Mouse (Mus musculus): ENCODE data around the gene Eif4ebp2.

The Eif4ebp2 gene

DNA sequence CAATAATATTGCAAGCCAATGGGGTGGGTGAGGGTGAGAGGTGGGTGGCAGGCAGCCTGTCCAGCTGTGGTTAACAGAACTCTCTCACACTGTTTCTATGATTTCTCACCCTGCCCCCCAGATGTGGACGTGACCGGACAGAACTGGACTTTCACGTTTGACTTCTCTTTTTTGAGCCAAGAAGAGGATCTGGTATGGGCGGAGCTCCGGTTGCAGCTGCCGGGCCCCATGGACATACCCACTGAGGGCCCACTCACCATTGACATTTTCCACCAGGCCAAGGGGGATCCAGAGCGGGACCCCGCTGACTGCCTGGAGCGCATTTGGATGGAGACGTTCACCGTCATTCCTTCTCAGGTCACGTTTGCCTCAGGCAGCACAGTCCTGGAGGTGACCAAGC lies 29.6 kb downstream of the Eif4ebp2 start:
- in situ Hi-C loops (cut with MboI; ENCODE audit: low sequenced_read_pairs) = no loop called here

GRCm38 (mm10) chr10:61420011-61420410 lies 32.5 kb downstream of the Eif4ebp2 start:
- in situ Hi-C loops (cut with MboI; ENCODE audit: low sequenced_read_pairs) = no loop called here

DNA sequence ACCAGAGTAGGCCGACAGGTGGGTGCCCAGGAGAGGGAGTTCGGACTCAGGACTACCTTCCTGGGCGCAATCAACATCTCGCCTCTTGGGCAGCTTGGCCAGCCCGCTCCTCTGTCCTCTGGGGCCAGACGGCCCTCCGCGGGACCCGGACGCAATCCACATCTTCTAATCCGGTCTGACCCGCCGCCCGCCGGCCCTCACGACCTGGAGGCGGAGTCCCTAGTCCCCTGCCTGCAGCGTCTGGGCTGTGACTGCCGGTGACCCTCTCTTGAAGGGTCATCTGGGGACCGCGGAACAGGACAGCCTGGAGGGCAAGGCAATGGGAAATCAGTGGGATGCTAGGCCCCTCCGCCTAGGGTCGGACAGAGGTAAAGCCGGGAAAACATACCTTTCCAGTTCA lies 33.3 kb downstream of the Eif4ebp2 start:
- in situ Hi-C loops (cut with MboI; ENCODE audit: low sequenced_read_pairs) = no loop called here

DNA sequence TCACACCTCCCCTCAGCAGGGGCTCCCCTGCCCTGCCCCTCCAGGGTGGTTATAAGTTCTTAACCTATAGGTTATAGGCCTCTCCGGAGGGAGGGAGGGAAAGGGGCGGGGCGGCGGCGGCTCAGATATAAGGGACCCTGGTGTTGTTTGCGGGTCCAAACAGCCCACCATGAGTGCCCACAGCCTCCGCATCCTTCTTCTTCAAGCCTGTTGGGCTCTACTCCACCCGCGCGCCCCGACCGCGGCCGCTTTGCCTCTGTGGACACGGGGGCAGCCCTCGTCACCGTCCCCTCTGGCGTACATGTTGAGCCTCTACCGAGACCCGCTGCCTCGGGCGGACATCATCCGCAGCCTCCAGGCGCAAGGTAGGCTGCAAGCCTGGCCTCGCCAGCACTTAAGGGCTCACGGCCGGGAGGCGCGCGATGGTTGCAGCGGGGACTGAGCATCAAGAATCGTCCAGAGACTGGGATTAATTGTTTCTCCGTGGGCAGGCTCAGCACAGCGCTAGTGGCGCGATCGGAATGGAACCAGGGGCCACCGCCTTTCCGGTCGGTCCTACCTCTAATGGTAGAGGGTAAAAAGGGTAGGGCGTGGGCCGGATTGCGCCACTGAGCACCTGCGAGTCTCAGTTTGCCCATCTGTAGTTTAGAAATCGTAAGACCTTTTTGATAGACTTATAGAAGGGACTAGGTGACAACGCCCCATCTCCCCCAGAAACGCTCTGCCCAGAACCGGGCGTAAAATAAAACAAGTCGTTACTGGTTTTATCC lies 34.1 kb downstream of the Eif4ebp2 start:
- in situ Hi-C loops (cut with MboI; ENCODE audit: low sequenced_read_pairs) = no loop called here

DNA sequence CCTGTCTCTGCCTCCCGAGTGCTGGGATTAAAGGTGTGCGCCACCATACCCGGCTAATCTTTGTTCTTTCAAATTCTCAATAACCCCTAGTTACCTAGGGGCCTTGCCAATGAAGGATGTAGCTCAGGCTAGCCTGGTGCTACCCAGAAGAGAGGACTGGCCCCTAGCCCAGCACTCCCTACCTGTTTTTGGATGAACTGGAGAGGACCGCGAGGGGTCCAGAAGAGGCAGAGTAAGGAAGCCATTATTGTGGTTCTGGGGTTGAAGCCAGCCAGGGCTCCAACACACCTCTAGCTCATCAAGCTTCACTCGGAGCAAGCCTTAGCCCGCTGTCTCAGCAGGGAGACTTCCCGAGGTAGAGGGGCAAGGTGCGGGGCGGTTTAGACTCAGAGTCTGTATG lies 34.8 kb downstream of the Eif4ebp2 start, which contains the start of gene Nodal:
Gene Nodal (plus strand): TSS at position 301 of the 400 bp plus-strand sequence.
- in situ Hi-C loops (cut with MboI; ENCODE audit: low sequenced_read_pairs) = no loop called here

GRCm38 (mm10) chr10:61417046-61417445 lies 35.4 kb downstream of the Eif4ebp2 start:
- in situ Hi-C loops (cut with MboI; ENCODE audit: low sequenced_read_pairs) = no loop called here

GRCm38 (mm10) chr10:61416561-61416960 lies 35.9 kb downstream of the Eif4ebp2 start:
- in situ Hi-C loops (cut with MboI; ENCODE audit: low sequenced_read_pairs) = no loop called here

DNA sequence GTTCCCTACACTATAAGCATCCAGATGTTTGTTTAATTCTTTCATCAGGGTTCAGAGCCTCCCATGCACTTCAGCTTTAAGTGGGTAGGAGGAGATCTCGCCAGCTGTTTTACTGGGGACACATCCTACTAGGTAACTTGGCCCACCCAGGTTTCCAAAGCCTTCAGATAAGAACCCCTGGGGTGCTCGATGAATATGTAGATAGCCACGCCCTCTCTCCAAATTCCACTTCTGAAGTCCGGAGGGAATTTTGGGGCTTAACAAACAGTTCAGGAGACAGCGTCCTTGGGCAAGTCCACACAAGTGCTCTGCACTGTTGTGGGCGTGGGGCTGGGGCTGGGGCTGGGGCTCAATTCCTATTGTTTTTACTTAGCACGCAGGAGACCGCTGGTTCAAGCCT lies 36.6 kb downstream of the Eif4ebp2 start:
- in situ Hi-C loops (cut with MboI; ENCODE audit: low sequenced_read_pairs) = no loop called here

DNA sequence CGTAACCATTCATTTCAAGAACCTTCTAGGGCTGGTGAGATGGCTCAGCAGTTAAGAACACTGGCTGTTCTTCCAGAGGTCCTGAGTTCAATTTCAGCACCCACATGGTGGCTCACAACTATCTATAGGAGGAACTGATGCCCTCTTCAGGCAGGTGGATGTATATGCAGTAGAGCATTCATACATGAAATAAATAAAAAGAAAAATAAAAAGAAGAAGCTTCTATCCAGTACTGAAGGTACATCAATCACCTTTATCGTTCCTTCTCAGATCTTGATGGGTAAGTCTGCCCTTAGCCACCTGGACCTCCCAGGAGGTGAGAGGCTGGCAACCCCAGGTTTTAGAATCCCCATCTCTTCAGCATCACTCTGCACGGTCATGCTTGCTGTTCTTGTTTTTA lies 37.2 kb downstream of the Eif4ebp2 start:
- in situ Hi-C loops (cut with MboI; ENCODE audit: low sequenced_read_pairs) = no loop called here

DNA sequence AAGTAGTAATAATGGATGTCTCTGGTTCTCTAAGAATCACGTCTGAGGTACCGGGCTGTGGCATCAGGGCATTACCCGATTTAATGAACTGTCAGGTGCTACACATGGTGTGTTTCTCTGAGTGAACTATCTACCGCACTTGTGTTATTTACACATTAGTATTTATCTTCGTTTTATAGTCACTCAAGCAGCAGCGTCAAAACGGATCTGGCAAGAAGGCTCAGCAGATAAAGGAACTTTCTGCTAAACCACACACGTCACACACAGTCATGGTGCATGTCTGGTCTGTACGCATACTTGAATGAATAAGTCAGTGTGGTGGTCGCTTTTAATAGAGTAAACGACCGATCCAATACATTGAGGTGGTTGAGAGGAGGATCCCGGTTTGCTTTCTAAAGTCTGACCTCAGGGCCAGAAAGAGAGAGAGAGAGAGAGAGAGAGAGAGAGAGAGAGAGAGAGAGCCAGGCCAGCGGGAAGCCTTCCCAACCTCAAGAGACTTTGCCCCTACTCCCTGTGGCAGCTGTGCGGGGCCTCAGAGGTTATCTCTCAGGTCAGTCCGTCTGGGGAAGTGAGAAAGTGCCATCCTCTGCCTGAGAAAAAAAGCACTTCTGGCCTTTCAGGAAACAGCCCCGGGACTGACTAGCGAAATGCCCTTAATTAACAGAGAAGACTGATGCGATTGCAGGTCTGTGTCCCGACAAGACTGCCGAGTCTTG lies 39.4 kb downstream of the Eif4ebp2 start:
- in situ Hi-C loops (cut with MboI; ENCODE audit: low sequenced_read_pairs) = no loop called here

DNA sequence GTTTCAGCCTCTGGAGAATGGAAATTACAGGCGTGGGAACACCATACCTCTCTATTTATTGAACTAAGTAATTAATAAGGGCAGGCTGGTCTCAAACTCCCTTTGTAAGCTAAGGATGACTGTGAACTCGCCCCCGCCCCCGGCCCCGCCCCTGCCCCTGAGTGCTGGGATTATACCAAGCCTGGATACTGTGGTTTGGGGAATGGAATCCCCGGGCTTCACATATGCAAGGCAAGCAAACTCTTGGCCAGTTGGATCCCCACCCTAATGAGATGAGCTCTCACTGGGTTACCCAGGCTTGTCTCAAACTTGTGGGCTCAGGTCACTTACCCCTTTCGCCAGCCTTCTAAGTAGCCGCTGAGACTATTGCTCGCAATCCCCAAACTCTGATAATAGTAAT lies 42.3 kb downstream of the Eif4ebp2 start:
- in situ Hi-C loops (cut with MboI; ENCODE audit: low sequenced_read_pairs) = no loop called here

DNA sequence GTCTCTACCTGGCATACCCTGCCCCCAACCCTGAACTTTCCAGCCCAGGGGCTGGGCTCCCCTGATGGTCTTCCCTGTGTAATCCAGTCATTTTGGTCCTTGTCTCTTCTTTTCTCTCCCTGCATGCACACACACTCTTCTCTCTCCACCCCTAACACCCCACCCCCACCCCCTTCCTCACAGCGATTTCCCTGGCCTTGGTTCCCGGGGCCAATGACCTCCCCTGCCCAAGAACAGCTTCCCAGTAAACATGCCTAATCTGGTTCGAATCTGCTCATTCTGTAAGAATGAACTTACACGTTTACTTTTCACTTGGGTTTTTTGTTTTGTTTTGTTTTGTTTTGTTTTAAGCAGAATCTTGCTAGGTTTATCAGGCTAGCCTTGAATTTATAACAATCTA lies 42.7 kb downstream of the Eif4ebp2 start:
- in situ Hi-C loops (cut with MboI; ENCODE audit: low sequenced_read_pairs) = no loop called here

- in situ Hi-C loops (cut with MboI; ENCODE audit: low sequenced_read_pairs) = no loop called here
Observed at GRCm38 (mm10) chr10:61405958-61406357, 46.5 kb downstream of the Eif4ebp2 start.

GRCm38 (mm10) chr10:61402911-61403310 lies 49.5 kb downstream of the Eif4ebp2 start:
- in situ Hi-C loops (cut with MboI; ENCODE audit: low sequenced_read_pairs) = no loop called here

DNA sequence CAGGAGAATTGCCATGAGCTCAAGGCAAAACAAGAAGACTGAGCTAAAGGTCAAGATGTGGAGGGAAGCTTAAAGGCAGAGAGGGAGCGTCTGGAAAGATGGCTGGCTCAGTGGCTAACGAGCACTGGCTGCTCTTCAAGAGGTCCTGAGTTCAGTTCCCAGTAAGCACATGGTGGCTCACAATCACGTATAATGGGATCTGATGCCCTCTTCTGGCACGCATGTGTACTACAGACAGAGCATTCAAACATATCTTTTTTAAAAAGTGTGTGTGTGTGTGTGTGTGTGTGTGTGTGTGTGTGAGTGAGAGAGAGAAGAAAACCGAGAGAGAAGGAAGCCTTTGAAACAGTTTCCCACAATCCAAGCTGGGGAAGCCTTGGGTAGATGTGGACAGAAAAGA lies 50.0 kb downstream of the Eif4ebp2 start:
- in situ Hi-C loops (cut with MboI; ENCODE audit: low sequenced_read_pairs) = no loop called here

DNA sequence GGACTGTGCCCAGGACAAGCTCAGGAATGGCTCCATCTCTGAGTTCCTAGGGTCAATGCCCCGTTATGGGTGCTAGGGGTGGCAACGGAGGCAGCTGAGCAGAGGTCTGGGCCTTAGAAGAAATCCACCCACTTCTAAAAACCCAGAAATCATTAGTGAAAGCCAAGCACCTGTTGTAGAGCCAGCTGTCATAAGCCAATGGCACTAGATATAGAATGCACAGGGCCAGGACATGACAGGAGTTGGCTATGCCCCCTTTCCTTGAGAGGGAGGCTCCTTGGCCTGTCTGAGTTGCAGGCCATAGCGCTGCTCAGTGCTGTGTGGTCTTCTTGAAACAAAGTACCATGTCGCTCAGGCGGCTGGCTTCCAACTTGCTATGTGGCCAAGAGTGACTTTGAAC lies 52.1 kb downstream of the Eif4ebp2 start:
- in situ Hi-C loops (cut with MboI; ENCODE audit: low sequenced_read_pairs) = no loop called here

DNA sequence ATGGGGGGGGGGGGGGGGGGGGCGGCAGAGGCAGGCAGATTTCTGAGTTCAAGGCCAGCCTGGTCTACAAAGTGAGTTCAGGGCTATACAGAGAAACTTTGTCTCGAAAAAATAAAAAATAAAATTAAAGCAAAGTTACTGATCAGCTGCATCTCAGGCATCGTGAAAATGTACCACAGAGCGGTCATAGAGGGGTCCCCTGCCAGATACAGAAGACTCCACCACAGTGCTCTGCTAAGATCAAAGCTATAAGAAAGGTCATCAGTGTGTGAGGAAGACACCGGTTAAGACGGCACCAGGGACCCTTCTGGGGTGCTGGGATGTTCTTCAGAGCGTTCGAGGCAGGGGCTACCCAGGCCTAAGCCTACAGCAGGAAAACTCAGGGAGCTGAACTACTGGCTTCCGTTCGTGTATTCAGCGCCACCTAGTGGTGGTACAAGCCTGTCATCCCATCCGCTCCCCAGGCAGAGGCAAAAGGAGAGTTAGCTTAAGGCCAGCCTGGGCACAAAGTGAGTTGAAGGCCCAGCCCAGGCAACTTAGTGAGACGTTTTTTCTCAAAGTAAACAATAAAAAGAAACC lies 53.2 kb downstream of the Eif4ebp2 start:
- in situ Hi-C loops (cut with MboI; ENCODE audit: low sequenced_read_pairs) = no loop called here

- in situ Hi-C loops (cut with MboI; ENCODE audit: low sequenced_read_pairs) = no loop called here
Observed at GRCm38 (mm10) chr10:61398125-61398524, 54.3 kb downstream of the Eif4ebp2 start.

DNA sequence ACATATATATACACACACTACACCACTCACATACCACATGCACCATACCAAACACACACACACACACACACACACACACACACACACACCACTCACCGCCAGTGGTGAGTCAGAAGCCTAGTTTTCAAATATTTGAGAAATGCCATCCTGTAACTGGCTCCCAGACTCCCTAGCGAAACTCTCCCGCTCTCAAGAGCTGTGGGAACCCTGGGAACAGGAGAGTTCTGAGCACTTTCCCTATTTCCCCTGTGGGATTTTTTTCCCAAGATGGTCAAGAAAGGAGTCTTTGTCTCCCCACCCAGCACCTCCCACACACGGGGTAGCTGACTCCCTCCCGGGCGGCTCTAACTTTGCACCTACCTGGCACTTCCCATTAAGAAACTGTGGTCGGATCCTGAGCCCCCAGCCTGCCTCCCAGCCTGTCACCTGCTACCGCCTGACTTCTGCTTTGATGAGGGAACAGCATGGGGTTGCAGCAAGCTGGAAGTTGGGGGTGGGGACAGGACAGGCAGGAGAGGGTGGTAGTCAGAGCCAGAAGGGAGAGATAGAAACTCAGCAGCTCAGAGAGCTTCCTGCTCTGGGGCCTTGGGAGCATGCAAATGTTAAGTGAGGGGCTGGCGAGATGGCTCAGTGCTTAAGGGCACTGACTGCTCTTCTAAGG lies 57.9 kb downstream of the Eif4ebp2 start:
- in situ Hi-C loops (cut with MboI; ENCODE audit: low sequenced_read_pairs) = no loop called here

GRCm38 (mm10) chr10:61392584-61392983 lies 59.9 kb downstream of the Eif4ebp2 start:
- in situ Hi-C loops (cut with MboI; ENCODE audit: low sequenced_read_pairs) = no loop called here

DNA sequence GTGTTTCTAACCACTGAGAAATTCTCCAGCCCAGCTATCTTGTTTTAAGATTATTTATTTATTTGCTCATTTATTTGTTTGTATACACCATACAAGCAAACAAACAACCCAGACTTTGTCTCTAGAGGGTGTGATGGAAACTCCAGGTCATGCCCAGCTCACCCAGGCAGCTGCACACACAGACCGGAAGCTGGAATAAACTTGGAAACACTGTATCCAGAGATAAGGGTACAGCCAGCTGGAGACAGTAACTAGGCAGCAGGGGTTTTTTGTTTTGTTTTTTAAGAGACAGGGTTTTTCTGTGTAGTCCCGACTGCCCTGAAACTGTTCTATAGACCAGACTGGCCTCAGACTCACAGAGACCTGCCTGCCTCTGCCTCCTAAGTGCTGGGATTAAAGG lies 62.3 kb downstream of the Eif4ebp2 start:
- in situ Hi-C loops (cut with MboI; ENCODE audit: low sequenced_read_pairs) = no loop called here

Measured in CH12F3 (cell line).